Mouse (Mus musculus): ENCODE results near the gene Gcnt2.

DNA sequence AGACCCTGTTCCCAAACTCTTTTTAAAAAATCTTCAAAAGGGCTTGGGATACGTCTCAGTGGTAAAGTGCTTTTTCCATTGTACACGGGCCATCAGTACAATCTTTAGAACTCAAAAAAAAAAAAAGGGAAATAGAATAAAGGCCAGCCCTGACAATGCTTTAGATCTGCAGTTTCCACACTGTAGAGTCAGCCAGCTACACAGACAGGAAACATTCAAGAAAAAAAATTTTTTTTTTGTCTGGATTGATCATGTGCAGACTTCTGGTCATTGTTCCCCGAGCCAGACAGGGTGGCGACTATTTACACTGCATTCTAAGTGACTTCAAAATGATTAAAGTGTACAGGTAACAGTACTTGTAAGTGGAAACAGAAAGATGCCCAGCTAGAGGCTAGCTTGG, 119.1 kb downstream of the Gcnt2 start:
- TF ChIP-seq POLR2A (IDR thresholded peaks at IDR 0.05; ENCODE audit: insufficient read depth, low read depth, low read length), result no peak
- TF ChIP-seq CTCF (IDR thresholded peaks at IDR 0.05; ENCODE audit: insufficient read depth, low read depth, low read length), result no peak

Measured in olfactory bulb, adult 2 months (tissue).